Mouse (Mus musculus) stomach, embryonic 15.5 days (tissue): ENCODE results near the gene Zc3h13. TPM values are rescaled to one million over a fixed set of nuclear protein-coding genes. Genes with fewer than 3 reads are reported as not detected.

Experiments used
- ATAC-seq: fragments of 200-750 bp; cut with Nextera tagmentation; 2 replicates; pipeline ENCODE4 v1.8.0; 2017; ENCODE audit warnings: low read depth, moderate number of reproducible peaks, moderate TSS enrichment; ENCODE audit not compliant: insufficient read depth, low FRiP score
- H3K27ac ChIP-seq: fragments of 300-500 bp; sonication (generic); 2 replicates; pipeline ENCODE4 v1.5.1; 2015; ENCODE audit warnings: mild to moderate bottlenecking, inconsistent platforms
- H3K27me3 ChIP-seq: fragments of 300-500 bp; sonication (generic); replicated peaks from 2 replicates; pipeline ENCODE4 v1.6.1; 2015; ENCODE audit warnings: inconsistent platforms
- H3K36me3 ChIP-seq: fragments of 300-500 bp; sonication (generic); 2 replicates; pipeline ENCODE4 v1.6.1; 2015; ENCODE audit warnings: inconsistent platforms
- H3K4me1 ChIP-seq: fragments of 300-500 bp; sonication (generic); 2 replicates; pipeline ENCODE4 v1.6.1; 2015; ENCODE audit warnings: inconsistent platforms
- H3K4me2 ChIP-seq: fragments of 300-500 bp; sonication (generic); 2 replicates; pipeline ENCODE4 v1.6.1; 2015; ENCODE audit warnings: mild to moderate bottlenecking, inconsistent platforms
- H3K4me3 ChIP-seq: fragments of 300-500 bp; sonication (generic); replicated peaks from 2 replicates; pipeline ENCODE4 v1.5.1; 2015; ENCODE audit warnings: inconsistent platforms
- H3K9ac ChIP-seq: fragments of 300-500 bp; sonication (generic); 2 replicates; pipeline ENCODE4 v1.6.1; 2015; ENCODE audit warnings: inconsistent platforms
- H3K9me3 ChIP-seq: fragments of 300-500 bp; sonication (generic); 2 replicates; pipeline ENCODE4 v1.6.1; 2016; ENCODE audit warnings: inconsistent platforms
- WGBS: fragments of 180-500 bp; shearing (Covaris S2); methylation state at CpG from one replicate; pipeline ENCODE4 v1.1.7; 2015; 5-methylcytosine and 5-hydroxymethylcytosine counted together
- microRNA-seq: library from miRNA; unstranded; fragments of <30 nt; microRNA quantifications from one replicate; pipeline ENCODE4, GENCODE M21; 2016
- polyA plus RNA-seq: library from polyadenylated mRNA; unstranded; fragments of >200 nt; fragmentation: Nextera tagmentation; extraction: Ambion mirVana; gene quantifications from 2 replicates; pipeline ENCODE4 v1.2.1, GENCODE M21; 2015

Zc3h13 gene
- polyA plus RNA-seq, 1 experiment from 2014 or later: 29.4 TPM

DNA sequence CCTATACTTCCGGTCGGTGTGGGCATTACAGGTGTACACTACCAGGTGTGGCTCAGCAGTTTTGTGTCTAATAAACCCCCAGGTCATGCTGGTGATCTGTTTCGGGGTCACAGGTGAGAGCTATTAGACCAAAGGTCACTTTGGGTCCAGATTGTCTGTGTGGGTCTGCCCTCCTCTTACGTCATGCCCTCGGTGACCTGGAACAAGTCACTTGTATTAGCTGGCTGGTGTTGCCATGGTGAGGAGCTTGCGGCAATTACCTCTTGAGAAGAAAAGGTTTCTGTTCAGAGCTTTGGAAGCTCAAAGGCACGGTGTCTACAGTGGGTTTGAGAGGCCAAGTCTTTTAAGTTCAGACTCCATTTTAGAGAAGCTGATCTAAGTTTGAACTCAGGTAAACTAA is 93.4 kb downstream of the Zc3h13 start:
- WGBS: 59% methylated on average over 7 of the region's 7 CpGs
- Histone ChIP-seq H3K27ac (no peak overlapping the region), H3K4me2 (no peak overlapping the region), H3K4me1 (no peaks in the 10 kb centered on the region), H3K9ac (no peak overlapping the region), H3K9me3 (no peaks in the 10 kb centered on the region), H3K36me3 (no peaks in the 10 kb centered on the region), H3K27me3 (no peaks in the 10 kb centered on the region), H3K4me3 (no peak overlapping the region)
- no peak for ATAC-seq

Small RNA genes lying within 50 kb of the gene (microRNA-seq; reads per million reads assigned to microRNA genes)
- not detected for gene Gm44482

Other genes starting within 250 kb of the Zc3h13 start
- gene Lrrc63, start 153.5 kb upstream of the Zc3h13 start, polyA plus RNA-seq: 0.05 TPM in 1 of 2 replicates, not detected in the other
- 49.1 and 58.0 TPM in 2 replicates for gene Lcp1, start 153.3 kb upstream of the Zc3h13 start, polyA plus RNA-seq
- gene Cpb2, start 42.1 kb upstream of the Zc3h13 start, polyA plus RNA-seq: 5.0 and 10.3 TPM in 2 replicates
- gene Siah3, start 171.6 kb downstream of the Zc3h13 start, polyA plus RNA-seq: 0.08 and 0.17 TPM in 2 replicates